Mouse (Mus musculus) left cerebral cortex, adult 2 months (tissue): ENCODE measurements around the gene Pmpcb. TPM values are rescaled to one million over a fixed set of nuclear protein-coding genes. Genes with fewer than 3 reads are reported as not detected.
"Not testable (repeated sequence)": the region's sequence is repeated elsewhere in the genome, so short reads cannot be mapped to it uniquely, and the experiment has no call there.

Experiments used
- DNase-seq, 2 experiments: peaks; one replicate each; pipeline ENCODE4 v3.0.0; 2021 to 2022; ENCODE audit warnings: low spot score in 2 of 2, mixed read lengths in 1 of 2; ENCODE audit errors: extremely low spot score in 1 of 2
- H3K27ac ChIP-seq: fragments of 200-600 bp; 2 replicates; pipeline ENCODE4 v1.8.1; 2022
- H3K4me3 ChIP-seq: fragments of 200-600 bp; 2 replicates; pipeline ENCODE4 v1.8.1; 2022
- CTCF ChIP-seq: fragments of 200-600 bp; IDR thresholded peaks from 2 replicates; pipeline ENCODE4 v1.8.1; 2022; ENCODE audit warnings: antibody characterized with exemption, mild to moderate bottlenecking, moderate library complexity
- intact Hi-C: fragments of 180-260 bp; cut with DNase I; formaldehyde crosslinking; loops from one replicate; pipeline ENCODE4 v1.15.1; 2025
- long read RNA-seq, 2 experiments: library from polyadenylated mRNA; stranded (forward); transcript quantifications; one replicate each; pipeline ENCODE4 v2.0.0; 2021; ENCODE audit warnings: borderline mapping rate in 2 of 2
- total RNA-seq, 2 experiments: library from RNA; stranded (reverse); gene quantifications; 2 replicates each; pipeline ENCODE4 v1.2.3; 2021

Gene Pmpcb
- total RNA-seq: 10 to 100 TPM; 66.8 to 68.7 TPM
- long read RNA-seq, experiment 1, transcript Pmpcb-201 (13 exons, 1,615 nt): major isoform, 25 of 29 reads
- long read RNA-seq, experiment 1, partial matches to known transcripts: 3 of 29 reads
- long read RNA-seq, experiment 1, other reads (novel, unspliced or antisense): 1 of 29 reads
- long read RNA-seq, experiment 2, full-length matches to known transcripts: 13 of 17 reads
- long read RNA-seq, experiment 2, partial matches to known transcripts: 0 of 17 reads
- long read RNA-seq, experiment 2, other reads (novel, unspliced or antisense): 4 of 17 reads

- Histone ChIP-seq H3K4me3 (peak within 1 kb of the TSS; percentile 94), H3K27ac (peak within 1 kb of the TSS; percentile 85)
- intact Hi-C loops: loop anchor here (1.0 to 10.0 kb wide), 5 partner anchors 50 to 780 kb away; no protein-coding TSS in a partner anchor
- peak; percentile 85 to 88 for DNase-seq
- peak; percentile 98 for TF ChIP-seq CTCF
These were observed at the start of gene Pmpcb for GRCm38 (mm10) chr5:21736956-21737585. Pmpcb (plus strand) TSS chr5:21737141.

GRCm38 (mm10) chr5:21692230-21692629 is 44.7 kb upstream of the Pmpcb start:
- intact Hi-C loops: no loop called here

GRCm38 (mm10) chr5:21693372-21693870 is 43.5 kb upstream of the Pmpcb start:
- intact Hi-C loops: no loop called here
- Histone ChIP-seq H3K27ac (no peak overlapping the region), H3K4me3 (no peak overlapping the region)
- TF ChIP-seq CTCF: no peak
- no peak for DNase-seq

More at GRCm38 (mm10) chr5:21692230-21692629, 44.7 kb upstream of the Pmpcb start:
- H3K4me3 ChIP-seq: no peak overlapping the region
- no peak for TF ChIP-seq CTCF
- DNase-seq: no peak
- no peak overlapping the region for H3K27ac ChIP-seq

- no peak for DNase-seq
- H3K4me3 ChIP-seq: no peak overlapping the region
- no peak overlapping the region for H3K27ac ChIP-seq
- TF ChIP-seq CTCF: no peak
- intact Hi-C loops: no loop called here
These were observed 42.0 kb upstream of the Pmpcb start for GRCm38 (mm10) chr5:21694854-21695490.

- H3K27ac ChIP-seq, intact Hi-C loops, DNase-seq: not testable (repeated sequence)
- peak overlapping the region; percentile 64 for H3K4me3 ChIP-seq
These were observed 37.4 kb upstream of the Pmpcb start for GRCm38 (mm10) chr5:21699555-21699954.

- intact Hi-C loops: loop anchor here (2.0 kb wide), 1 partner anchor 32 kb away; no protein-coding TSS in a partner anchor
- Histone ChIP-seq H3K27ac (no peak overlapping the region; the same call in 1 of the 2 replicates), H3K4me3 (peak overlapping the region; percentile 64)
- no peak for DNase-seq
- TF ChIP-seq CTCF: no peak
These were observed 36.6 kb upstream of the Pmpcb start for GRCm38 (mm10) chr5:21700272-21700821.

- intact Hi-C loops: loop anchor here (1.0 to 2.0 kb wide), 2 partner anchors 32 to 43 kb away; no protein-coding TSS in a partner anchor
- Histone ChIP-seq H3K4me3 (peak overlapping the region; percentile 64), H3K27ac (peak overlapping the region; percentile 99)
- no peak for DNase-seq
- TF ChIP-seq CTCF: no peak; the same call in 1 of the 2 replicates
These were observed 36.0 kb upstream of the Pmpcb start for GRCm38 (mm10) chr5:21700934-21701333.

GRCm38 (mm10) chr5:21701351-21702008 is 35.5 kb upstream of the Pmpcb start, which contains the start of gene Napepld:
Napepld (minus strand) TSS chr5:21701396.
- peak; percentile 99 for DNase-seq
- no peak for TF ChIP-seq CTCF
- peak within 1 kb of the TSS; percentile 64 for H3K4me3 ChIP-seq
- intact Hi-C loops: loop anchor here (1.0 to 2.0 kb wide), 2 partner anchors 31 to 43 kb away; no protein-coding TSS in a partner anchor
- H3K27ac ChIP-seq: peak within 1 kb of the TSS; percentile 99

- H3K4me3 ChIP-seq: peak overlapping the region; percentile 64
- H3K27ac ChIP-seq: peak overlapping the region; percentile 99
- intact Hi-C loops: no loop called here
- DNase-seq: no peak
- no peak for TF ChIP-seq CTCF
These were observed 35.0 kb upstream of the Pmpcb start for GRCm38 (mm10) chr5:21702009-21702364.

- H3K27ac ChIP-seq: no peak overlapping the region
These were observed 34.0 kb upstream of the Pmpcb start for GRCm38 (mm10) chr5:21702873-21703475.

GRCm38 (mm10) chr5:21703708-21704107 is 33.2 kb upstream of the Pmpcb start:
- H3K4me3 ChIP-seq: no peak overlapping the region
- H3K27ac ChIP-seq: no peak overlapping the region
- intact Hi-C loops: no loop called here
- DNase-seq: no peak
- TF ChIP-seq CTCF: no peak

More at GRCm38 (mm10) chr5:21702873-21703475, 34.0 kb upstream of the Pmpcb start:
- no peak for TF ChIP-seq CTCF
- H3K4me3 ChIP-seq: no peak overlapping the region
- no peak for DNase-seq
- intact Hi-C loops: no loop called here
